Mouse (Mus musculus): ENCODE data around the gene Ap1g1.

The Ap1g1 gene

DNA sequence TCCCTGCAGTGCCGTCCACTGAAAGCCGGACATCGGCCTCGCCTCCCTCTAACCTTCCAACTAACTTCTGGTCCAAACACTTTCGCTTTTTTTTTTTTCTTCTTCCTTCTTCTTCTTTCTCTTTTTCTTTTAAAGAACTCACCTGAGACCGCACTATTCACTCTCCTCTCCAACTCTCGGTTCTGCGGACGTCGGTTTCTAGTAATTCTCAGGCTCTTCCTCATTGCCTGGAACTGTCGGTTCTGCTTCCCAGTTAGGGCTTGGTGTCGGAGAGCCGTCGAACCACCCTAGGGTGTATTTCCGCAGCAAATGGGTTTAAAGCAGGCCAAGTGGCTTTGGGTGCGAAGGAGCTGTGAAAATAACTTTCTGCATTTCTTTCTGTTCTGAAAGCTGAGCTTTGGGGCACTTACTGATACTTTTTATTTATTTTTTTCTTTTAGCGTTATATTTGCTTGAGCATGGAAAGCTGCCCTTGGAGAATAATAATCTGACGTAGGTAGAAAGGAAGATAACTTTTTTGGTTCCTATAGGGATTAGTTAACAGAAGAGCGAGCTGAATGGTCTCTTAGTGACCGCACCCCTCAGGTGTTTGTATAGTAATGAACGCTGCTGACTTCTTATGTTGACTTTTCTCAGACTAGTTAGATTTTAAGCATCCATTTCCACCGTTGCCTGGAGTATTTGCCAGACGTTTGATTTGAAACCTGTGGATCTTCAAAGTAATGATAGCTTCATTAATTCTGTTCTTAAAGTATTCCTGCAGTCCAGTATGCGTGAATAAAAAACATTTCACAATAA is 1.3 kb downstream of the Ap1g1 start:
- CTCF ChIA-PET = interaction anchor here (0.6 to 0.9 kb wide), 3 partner anchors 28 to 85 kb away, joined by 3 to 5 read pairs (median 3); no protein-coding TSS in a partner anchor

- CTCF ChIA-PET = interaction anchor here (0.6 to 0.9 kb wide), 2 partner anchors 27 to 86 kb away, joined by 3 read pairs; no protein-coding TSS in a partner anchor
Observed at GRCm38 (mm10) chr8:109780548-109780947, 2.2 kb downstream of the Ap1g1 start.

- CTCF ChIA-PET = interaction anchor here (0.7 to 1.2 kb wide), 2 partner anchors 18 to 1924 kb away, joined by 3 to 4 read pairs; no protein-coding TSS in a partner anchor
Observed at GRCm38 (mm10) chr8:109790938-109791337, 12.6 kb downstream of the Ap1g1 start.

GRCm38 (mm10) chr8:109795166-109795565 is 16.8 kb downstream of the Ap1g1 start:
- CTCF ChIA-PET = no interaction called here

DNA sequence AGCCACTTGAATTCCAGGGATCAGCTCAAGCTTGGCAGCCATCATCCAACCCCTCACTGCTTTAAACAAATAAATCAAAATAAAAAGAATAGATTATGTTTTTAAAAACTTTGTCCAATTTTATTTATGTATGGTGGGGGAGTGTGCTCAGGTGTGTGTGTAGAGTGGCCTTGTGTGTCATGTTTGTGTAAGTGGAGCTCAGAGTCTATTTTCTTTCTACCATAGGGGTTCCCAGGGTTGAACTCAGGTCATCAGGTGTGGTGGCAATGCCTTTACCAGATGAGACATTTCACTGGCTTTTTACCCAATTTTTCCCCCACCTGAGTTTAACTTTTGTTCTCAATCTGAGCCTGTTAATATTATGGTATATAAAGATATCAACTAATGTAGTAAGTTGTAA is 20.4 kb downstream of the Ap1g1 start:
- CTCF ChIA-PET = no interaction called here

GRCm38 (mm10) chr8:109799245-109799644 is 20.9 kb downstream of the Ap1g1 start:
- CTCF ChIA-PET = interaction anchor here (0.6 to 0.7 kb wide), 2 partner anchors 82 to 817 kb away, joined by 3 to 9 read pairs; no protein-coding TSS in a partner anchor

DNA sequence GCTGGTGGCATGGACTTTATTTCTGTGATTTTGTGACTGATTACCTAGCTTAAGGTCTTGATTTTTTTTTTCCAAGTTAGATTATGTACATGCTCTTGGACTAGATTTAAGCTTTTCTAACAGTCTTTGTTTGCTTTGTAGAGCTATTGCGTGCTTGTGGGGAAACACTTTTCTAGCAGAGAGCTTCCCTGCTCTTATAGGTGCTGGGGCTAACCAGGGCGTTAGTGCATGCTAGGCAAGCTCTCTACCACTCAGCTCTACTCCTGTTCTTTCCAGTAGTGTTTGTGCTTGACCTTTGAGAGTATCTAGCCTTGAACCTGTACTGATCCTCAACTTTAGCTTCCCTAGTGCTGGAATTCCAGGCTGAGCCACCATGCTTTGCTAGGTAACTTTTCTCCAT is 22.0 kb downstream of the Ap1g1 start:
- CTCF ChIA-PET = no interaction called here

DNA sequence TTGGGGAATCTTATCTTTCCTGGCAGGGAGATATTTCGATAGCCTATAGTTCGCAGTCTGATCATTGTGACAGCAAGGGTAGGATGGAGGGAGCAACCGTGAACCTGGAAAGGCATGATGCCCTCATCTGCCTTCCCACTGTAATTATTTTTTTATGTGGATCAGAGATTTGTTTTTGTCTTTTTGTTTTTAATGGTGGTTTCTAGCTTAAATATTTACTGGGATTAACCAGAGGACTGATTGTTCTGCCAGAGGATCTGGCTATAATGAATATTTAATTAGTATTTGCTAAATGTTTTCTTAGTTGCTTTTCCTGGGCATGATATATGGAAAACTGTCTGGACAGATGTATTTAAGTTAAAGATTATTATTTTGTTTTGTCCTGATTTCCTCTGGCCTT is 24.9 kb downstream of the Ap1g1 start:
- CTCF ChIA-PET = no interaction called here

DNA sequence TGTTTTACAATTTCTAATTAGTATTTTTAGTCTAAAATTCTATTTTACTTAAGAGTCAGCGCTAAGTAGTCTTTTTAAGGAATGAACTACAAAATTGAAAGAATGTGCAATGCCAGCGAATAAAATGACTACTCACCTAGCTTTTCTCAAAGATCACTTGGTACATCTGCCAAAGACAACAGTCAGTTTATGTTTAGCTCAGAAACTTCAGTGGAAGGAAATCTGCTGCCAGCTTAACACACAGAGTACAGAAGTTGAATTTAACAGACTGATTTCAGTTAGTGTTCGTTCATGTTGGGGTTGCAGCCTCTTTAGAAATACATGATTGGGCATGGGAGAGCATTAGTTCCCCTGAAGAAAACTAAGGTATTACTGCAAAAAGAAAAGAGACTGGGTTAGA is 25.4 kb downstream of the Ap1g1 start:
- CTCF ChIA-PET = no interaction called here

DNA sequence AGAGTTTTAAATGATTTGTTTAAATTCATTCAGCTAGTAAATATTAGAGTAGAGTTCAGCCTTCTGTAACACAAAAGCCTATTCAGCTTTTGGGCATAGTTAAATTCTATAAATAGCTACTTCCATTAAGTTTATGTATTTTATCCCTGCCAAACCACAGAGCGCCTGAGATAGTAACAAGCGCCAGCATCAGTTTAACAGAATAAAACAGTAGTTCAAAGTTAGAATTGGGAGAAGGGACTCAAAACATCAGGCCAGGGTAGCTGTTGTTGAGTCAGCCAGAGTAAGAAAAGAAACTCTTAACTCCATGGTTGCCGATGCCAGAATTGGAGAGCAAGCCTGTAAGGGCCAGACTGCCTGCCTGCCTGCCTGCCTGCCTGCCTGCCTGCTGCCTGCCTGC is 28.2 kb downstream of the Ap1g1 start:
- CTCF ChIA-PET = no interaction called here

DNA sequence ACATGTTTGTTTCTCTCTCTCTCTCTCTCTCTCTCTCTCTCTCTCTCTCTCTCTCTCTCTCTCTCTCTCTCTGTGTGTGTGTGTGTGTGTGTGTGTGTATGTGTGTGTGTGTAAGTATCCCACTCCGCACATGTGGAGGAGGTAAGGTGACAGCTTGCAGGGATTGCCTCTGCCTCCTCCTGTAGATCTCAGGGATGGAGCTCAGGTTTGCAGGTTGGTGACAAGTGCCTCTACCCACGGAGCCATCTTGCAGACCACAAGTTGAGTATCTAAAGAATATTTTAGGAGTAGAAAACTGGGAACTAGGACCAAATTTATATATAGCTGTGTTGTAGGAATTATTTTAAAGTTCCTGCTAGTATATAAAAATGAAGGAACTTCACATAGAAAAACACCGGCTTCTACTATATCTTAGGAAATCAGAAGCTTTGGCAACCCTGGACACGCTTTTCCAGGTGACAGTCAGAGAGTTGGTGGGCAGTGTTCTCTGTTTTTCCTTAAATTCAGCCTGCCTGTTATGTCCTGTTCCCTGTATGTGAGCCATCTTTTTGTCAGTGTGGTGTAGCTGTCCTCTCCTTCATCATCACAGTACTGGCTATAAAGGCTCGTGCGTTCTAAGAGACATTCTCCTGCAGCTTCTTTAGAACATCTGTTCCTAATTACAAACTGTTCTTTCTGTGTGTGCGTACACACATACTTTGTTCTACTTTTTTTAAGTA is 29.2 kb downstream of the Ap1g1 start:
- CTCF ChIA-PET = interaction anchor here (0.6 to 1.4 kb wide), 2 partner anchors 28 kb away, joined by 3 to 5 read pairs; no protein-coding TSS in a partner anchor

- CTCF ChIA-PET = interaction anchor here (1.0 to 1.4 kb wide), 2 partner anchors 17 to 28 kb away, joined by 3 read pairs; no protein-coding TSS in a partner anchor
Observed at GRCm38 (mm10) chr8:109808120-109808447, 29.7 kb downstream of the Ap1g1 start.

GRCm38 (mm10) chr8:109810434-109810833 is 32.1 kb downstream of the Ap1g1 start:
- CTCF ChIA-PET = no interaction called here

GRCm38 (mm10) chr8:109815268-109815667 is 36.9 kb downstream of the Ap1g1 start:
- CTCF ChIA-PET = no interaction called here

- CTCF ChIA-PET = no interaction called here
Observed at GRCm38 (mm10) chr8:109817933-109818332, 39.6 kb downstream of the Ap1g1 start.

GRCm38 (mm10) chr8:109823561-109823960 is 45.2 kb downstream of the Ap1g1 start:
- CTCF ChIA-PET = no interaction called here

- CTCF ChIA-PET = interaction anchor here (0.6 kb wide), 1 partner anchor 38 kb away, joined by 4 read pairs; no protein-coding TSS in a partner anchor
Observed at GRCm38 (mm10) chr8:109839822-109840221, 61.5 kb downstream of the Ap1g1 start.

DNA sequence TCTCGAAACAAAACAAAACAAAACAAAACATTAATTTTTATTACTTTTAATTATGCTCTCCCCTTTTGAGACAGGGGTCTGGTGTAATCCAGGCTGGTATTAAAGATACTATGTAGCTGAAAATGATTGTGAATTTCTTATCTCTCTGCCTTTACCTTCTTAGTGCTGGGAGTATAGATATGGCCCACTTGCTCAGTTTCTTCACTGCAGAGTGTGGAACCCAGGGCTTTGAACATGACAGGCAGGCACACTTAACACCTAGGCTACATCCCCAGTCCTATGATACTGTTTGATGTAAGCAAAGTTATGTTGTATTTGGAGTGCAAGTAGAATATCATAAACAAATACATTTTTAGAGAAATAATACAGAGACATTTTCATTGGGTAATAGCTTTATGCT is 64.1 kb downstream of the Ap1g1 start:
- CTCF ChIA-PET = interaction anchor here (1.4 kb wide), 1 partner anchor 9 kb away, joined by 4 read pairs; no protein-coding TSS in a partner anchor

DNA sequence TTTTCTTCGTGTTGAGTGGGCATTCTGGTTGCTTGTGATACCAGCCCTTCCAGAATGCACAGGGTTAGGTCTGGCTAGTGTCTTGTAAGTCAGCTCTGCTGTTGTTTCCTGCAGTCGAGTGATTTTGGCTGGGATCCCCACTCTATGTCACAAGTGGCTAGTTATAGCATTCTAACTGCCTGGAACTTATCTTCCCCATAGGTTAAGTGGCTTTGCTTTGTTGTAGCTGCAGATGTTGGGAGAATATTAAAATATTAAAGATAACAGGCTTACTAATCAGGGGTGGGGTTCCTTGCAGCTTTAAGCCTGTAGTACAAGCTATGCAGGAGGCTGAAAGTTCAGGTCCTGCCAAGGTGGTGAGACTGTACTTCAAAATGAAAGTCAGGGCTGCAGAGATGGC is 69.5 kb downstream of the Ap1g1 start:
- CTCF ChIA-PET = interaction anchor here (0.5 kb wide), 1 partner anchor 46 kb away, joined by 5 read pairs; no protein-coding TSS in a partner anchor

DNA sequence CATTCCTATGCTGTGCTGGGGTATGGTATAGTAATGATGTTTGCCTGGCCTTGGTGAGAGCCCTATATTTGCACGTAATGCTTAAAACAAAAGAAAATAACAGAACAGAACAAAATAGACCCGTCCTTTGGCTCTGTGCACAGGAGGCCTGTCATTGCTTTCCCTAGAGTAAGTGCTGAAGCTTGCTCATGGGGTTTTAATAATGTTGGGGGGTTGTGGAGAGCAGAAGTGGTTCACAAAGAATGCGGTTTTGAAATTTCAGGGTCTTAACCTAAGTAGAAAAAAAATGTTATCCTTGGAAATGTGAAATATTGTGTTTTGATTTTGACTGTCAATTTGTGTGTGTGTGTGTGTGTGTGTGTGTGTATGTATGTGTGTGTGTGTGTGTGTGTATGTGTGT is 70.6 kb downstream of the Ap1g1 start:
- CTCF ChIA-PET = no interaction called here

DNA sequence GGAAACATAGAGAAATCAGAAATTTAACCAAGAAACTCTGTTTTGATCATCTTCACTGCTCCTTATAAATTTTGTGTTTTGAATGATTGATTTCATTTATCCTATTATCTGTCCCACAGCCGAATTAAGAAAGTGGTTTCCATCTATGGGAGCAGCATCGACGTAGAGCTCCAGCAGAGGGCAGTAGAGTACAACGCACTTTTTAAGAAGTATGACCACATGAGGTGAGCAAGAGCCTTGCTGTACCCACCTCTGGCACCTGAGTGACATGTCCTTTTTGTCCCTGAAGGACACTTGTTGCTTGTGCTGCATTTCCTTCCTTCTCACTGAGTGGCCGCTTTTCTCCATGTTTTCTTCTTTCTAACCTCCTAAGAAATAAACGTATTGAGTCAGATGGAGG is 75.1 kb downstream of the Ap1g1 start:
- CTCF ChIA-PET = interaction anchor here (1.0 kb wide), 1 partner anchor 63 kb away, joined by 4 read pairs; no protein-coding TSS in a partner anchor

DNA sequence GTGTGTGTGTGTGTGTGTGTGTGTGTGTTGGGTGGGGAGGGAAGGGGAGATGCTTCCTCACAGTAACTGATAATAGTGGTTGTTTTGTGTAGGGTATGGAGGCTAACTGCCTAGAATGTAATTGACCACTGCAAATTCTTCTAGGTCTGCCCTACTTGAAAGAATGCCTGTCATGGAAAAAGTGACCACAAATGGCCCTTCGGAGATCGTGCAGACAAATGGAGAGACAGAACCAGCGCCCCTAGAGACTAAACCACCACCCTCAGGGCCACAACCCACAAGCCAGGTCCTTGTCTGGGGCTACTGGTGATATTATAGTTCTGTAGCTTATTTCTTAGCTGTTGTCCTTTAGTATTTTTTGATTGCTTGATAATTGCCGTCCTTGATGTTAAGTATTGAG is 76.2 kb downstream of the Ap1g1 start:
- CTCF ChIA-PET = no interaction called here

- CTCF ChIA-PET = interaction anchor here (0.6 kb wide), 1 partner anchor 31 kb away, joined by 9 read pairs; no protein-coding TSS in a partner anchor
Observed at GRCm38 (mm10) chr8:109855451-109855850, 77.1 kb downstream of the Ap1g1 start.
